Mouse (Mus musculus): ENCODE data around the gene Rin3. TPM values are rescaled to one million over a fixed set of nuclear protein-coding genes. Genes with fewer than 3 reads are reported as not detected.
A peak's percentile ranks its signal among the peaks of the same experiment; 100 is the strongest.

The Rin3 gene
- 4.1 and 6.1 TPM in 2 replicates for polyA plus RNA-seq (2014; fragmentation: Nextera tagmentation; extraction: Ambion mirVana)

DNA sequence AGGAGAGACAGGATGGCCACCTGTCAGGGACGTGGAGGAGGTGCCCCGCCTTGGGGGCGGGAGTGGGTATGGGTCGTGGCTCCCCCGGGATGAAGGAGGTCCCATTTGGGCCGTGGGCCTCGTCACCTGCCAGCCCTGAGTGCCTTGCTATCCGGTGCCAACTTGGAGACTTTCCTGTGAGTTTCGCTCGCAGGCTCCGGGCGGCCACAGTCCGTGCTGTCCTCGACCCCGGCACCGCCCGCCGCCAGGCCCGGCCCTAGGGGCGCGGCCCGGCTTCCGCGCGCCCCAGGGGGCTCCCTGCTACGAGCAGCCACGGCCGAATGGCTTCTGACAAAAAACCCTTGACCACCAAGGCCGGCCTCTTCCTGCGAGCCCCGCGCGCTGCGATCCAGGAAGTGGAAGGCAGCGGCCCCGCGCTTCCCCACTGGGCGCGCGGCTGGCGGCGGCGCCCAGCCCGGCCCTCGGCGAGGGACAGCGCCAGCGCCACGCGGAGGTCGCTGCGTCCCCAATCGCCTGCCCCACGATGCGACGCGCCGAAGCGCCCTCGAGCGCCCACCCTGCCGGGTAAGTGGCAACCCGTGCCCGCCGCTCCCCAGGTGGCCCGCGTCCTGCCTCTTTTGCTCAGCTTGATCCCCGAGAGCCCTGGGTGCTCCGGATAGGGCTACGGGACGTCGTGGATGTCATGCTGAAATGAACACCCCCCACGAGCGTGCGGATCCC lies at the start of gene Rin3:
Gene Rin3 (plus strand): TSS at position 286 of the 720 bp plus-strand sequence.
- Histone ChIP-seq H3K36me3 (ENCODE audit: control insufficient read depth, insufficient read depth, low read length) (no peaks in the 10 kb centered on the region), H3K27me3 (ENCODE audit: control insufficient read depth, insufficient read depth, low read length) (peaks cover 9% of the 10 kb centered on the region), H3K4me3 (ENCODE audit: low read depth, low read length) (peak within 1 kb of the TSS; percentile 48), H3K9me3 (ENCODE audit: control insufficient read depth, low read length) (no peaks in the 10 kb centered on the region; the same call in 1 of the 2 replicates), H3K27ac (ENCODE audit: low read depth, low read length) (no peak within 1 kb of the TSS), H3K4me1 (replicated peaks; ENCODE audit: control insufficient read depth, insufficient read depth, low read length) (peaks cover 4% of the 10 kb centered on the region; the same call in 1 of the 2 replicates), H3K4me2 (ENCODE audit: low read depth, low read length, severe bottlenecking) (peak within 1 kb of the TSS; percentile 96), H3K9ac (ENCODE audit: low read length) (peak within 1 kb of the TSS; percentile 62)
- DNase-seq (ENCODE audit: low spot score) (peak; percentile 68), ATAC-seq (replicated peaks; ENCODE audit: low FRiP score) (peak; percentile 70)
- 1% methylated on average over 72 of the region's 75 CpGs for WGBS

DNA sequence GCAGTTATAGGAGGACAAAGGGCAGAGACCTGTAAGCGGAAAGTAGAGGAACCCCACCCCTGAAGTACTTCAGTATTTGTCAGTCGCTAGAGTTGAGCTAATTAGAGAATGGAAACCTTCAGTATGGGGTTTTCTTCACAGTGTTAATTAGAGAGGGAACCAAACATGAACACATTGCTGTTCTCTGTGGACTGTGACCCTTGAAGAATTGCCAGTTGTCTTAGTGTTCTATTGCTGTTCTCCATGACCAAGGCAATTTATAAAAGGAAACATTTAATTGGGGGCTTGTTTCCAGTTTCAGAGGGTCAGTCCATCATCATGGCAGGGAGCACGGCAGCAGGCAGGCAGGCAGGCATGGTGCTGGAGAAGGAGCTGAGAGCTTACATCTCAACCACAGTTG lies 47.3 kb upstream of the Rin3 start:
- ATAC-seq (replicated peaks; ENCODE audit: low FRiP score) (no peak), DNase-seq (ENCODE audit: low spot score) (no peak)
- WGBS = 80% methylated on average over 3 of the region's 3 CpGs
- Histone ChIP-seq H3K27ac (ENCODE audit: low read depth, low read length) (no peak overlapping the region), H3K27me3 (ENCODE audit: control insufficient read depth, insufficient read depth, low read length) (no peaks in the 10 kb centered on the region), H3K4me2 (ENCODE audit: low read depth, low read length, severe bottlenecking) (no peak overlapping the region), H3K4me1 (replicated peaks; ENCODE audit: control insufficient read depth, insufficient read depth, low read length) (no peaks in the 10 kb centered on the region), H3K9me3 (ENCODE audit: control insufficient read depth, low read length) (no peaks in the 10 kb centered on the region), H3K9ac (ENCODE audit: low read length) (no peak overlapping the region), H3K36me3 (ENCODE audit: control insufficient read depth, insufficient read depth, low read length) (no peaks in the 10 kb centered on the region), H3K4me3 (ENCODE audit: low read depth, low read length) (no peak overlapping the region)

DNA sequence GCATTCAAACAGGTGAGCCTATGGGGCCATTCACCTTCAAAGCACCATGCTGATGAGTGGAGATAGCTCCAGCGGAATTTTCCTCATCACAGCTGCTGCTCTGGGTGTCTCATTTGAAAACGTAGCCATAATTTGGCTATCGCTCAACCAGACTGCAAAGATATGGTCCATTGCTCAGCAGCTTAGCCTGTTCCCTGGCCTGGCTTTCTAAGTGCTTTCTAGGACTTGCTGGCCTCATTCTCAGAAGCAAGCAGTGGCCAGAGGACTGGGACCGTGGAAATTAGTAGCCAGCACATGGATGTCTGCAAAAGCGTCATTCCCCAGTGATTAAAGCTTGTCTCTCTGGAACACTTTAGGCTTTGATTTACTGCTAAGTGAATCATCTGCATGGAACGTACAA lies 46.5 kb upstream of the Rin3 start:
- no peak for DNase-seq (ENCODE audit: low spot score)
- H3K27me3 ChIP-seq (ENCODE audit: control insufficient read depth, insufficient read depth, low read length) = no peaks in the 10 kb centered on the region
- no peaks in the 10 kb centered on the region for H3K36me3 ChIP-seq (ENCODE audit: control insufficient read depth, insufficient read depth, low read length)
- H3K4me3 ChIP-seq (ENCODE audit: low read depth, low read length) = no peak overlapping the region
- H3K9ac ChIP-seq (ENCODE audit: low read length) = no peak overlapping the region
- WGBS = 91% methylated on average over 6 of the region's 6 CpGs
- H3K9me3 ChIP-seq (ENCODE audit: control insufficient read depth, low read length) = no peaks in the 10 kb centered on the region
- H3K4me2 ChIP-seq (ENCODE audit: low read depth, low read length, severe bottlenecking) = no peak overlapping the region
- ATAC-seq (replicated peaks; ENCODE audit: low FRiP score) = no peak
- no peaks in the 10 kb centered on the region for H3K4me1 ChIP-seq (replicated peaks; ENCODE audit: control insufficient read depth, insufficient read depth, low read length)
- no peak overlapping the region for H3K27ac ChIP-seq (ENCODE audit: low read depth, low read length)

DNA sequence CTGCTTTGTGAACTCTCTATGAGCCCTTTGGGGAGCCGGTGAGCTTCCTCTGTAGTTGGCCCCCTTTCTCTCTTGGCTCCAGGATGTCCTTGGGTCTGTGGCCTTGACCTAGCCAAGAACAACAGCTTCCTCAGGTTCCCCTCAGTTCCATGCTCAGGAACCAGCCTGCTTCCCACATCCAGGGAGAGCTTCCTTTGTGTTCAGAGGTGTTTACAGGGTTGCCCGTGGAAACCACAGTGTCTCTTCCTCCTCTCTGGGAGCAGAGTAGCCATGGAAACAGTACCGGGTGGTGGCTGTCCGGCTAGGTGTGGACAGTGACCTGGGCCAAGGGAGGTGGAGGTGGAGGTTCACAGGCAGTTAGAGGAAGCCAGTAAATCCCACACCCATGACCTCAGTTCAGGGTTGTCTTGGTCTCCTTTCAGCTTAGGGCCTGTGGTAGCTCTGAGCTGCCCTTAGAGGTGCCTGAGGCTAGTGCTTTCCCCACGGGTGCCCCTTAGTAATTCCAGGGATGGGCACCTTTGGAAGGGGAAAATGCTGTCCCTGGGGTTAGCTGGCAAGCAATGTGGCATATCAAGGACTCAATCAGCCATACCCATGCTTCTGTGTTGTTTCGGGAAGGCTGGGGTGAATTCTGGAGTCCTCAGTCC lies 40.6 kb upstream of the Rin3 start:
- H3K36me3 ChIP-seq (ENCODE audit: control insufficient read depth, insufficient read depth, low read length) = no peaks in the 10 kb centered on the region
- WGBS = 67% methylated on average over 6 of the region's 6 CpGs
- ATAC-seq (replicated peaks; ENCODE audit: low FRiP score) = no peak

DNA sequence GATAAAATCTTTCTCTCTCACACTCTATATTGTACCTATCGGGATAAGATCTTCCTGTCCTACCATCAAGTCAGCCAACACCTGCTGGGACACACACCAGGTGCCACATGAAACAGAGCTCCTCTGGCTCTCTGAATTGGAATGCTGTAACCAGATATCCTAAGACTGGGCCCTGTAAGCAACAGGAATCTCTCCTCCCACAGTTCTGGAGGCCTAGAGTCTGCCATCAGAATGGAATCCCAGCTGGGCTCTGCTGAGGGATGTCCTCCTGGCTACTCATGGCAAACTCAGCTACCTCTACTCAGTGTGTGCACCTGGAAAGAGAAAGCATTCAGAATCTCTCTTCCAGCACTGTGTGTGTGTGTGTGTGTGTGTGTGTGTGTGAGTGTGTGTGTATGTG lies 38.9 kb upstream of the Rin3 start:
- no peak for DNase-seq (ENCODE audit: low spot score)
- 61% methylated on average over 1 of the region's 1 CpGs for WGBS
- H3K9me3 ChIP-seq (ENCODE audit: control insufficient read depth, low read length) = no peaks in the 10 kb centered on the region
- ATAC-seq (replicated peaks; ENCODE audit: low FRiP score) = no peak
- no peak overlapping the region for H3K4me2 ChIP-seq (ENCODE audit: low read depth, low read length, severe bottlenecking)
- H3K36me3 ChIP-seq (ENCODE audit: control insufficient read depth, insufficient read depth, low read length) = no peaks in the 10 kb centered on the region
- no peaks in the 10 kb centered on the region for H3K27me3 ChIP-seq (ENCODE audit: control insufficient read depth, insufficient read depth, low read length)
- no peak overlapping the region for H3K27ac ChIP-seq (ENCODE audit: low read depth, low read length)
- H3K9ac ChIP-seq (ENCODE audit: low read length) = no peak overlapping the region
- H3K4me3 ChIP-seq (ENCODE audit: low read depth, low read length) = no peak overlapping the region
- no peaks in the 10 kb centered on the region for H3K4me1 ChIP-seq (replicated peaks; ENCODE audit: control insufficient read depth, insufficient read depth, low read length)

More for the DNA sequence above, 40.6 kb upstream of the Rin3 start:
- Histone ChIP-seq H3K4me1 (replicated peaks; ENCODE audit: control insufficient read depth, insufficient read depth, low read length) (no peaks in the 10 kb centered on the region), H3K9ac (ENCODE audit: low read length) (no peak overlapping the region), H3K27me3 (ENCODE audit: control insufficient read depth, insufficient read depth, low read length) (no peaks in the 10 kb centered on the region), H3K9me3 (ENCODE audit: control insufficient read depth, low read length) (no peaks in the 10 kb centered on the region), H3K27ac (ENCODE audit: low read depth, low read length) (no peak overlapping the region), H3K4me2 (ENCODE audit: low read depth, low read length, severe bottlenecking) (no peak overlapping the region), H3K4me3 (ENCODE audit: low read depth, low read length) (no peak overlapping the region)
- DNase-seq (ENCODE audit: low spot score) = no peak

DNA sequence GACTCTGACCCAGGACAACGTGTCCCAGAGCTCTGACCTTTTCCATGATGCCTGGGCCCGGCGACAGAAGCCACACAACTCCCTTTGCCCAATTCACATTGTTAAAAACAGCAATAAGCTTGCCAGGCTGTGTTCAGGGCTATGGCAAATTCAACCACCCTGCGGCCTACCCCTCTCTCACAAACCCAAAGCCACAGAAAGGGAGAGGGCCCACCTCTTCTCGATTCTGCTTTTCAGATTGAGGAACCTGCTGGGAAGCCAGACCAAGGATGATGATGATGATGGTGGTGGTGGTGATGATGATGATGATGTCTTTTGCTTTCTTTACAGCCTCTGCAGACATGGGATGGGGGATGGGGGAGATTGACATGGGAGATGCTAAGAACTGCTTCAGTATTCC lies 36.6 kb upstream of the Rin3 start:
- no peak overlapping the region for H3K27ac ChIP-seq (ENCODE audit: low read depth, low read length)
- 91% methylated on average over 5 of the region's 5 CpGs for WGBS
- DNase-seq (ENCODE audit: low spot score) (no peak), ATAC-seq (replicated peaks; ENCODE audit: low FRiP score) (no peak)
- no peak overlapping the region for H3K4me3 ChIP-seq (ENCODE audit: low read depth, low read length)
- H3K4me1 ChIP-seq (replicated peaks; ENCODE audit: control insufficient read depth, insufficient read depth, low read length) = no peaks in the 10 kb centered on the region
- no peak overlapping the region for H3K9ac ChIP-seq (ENCODE audit: low read length)
- H3K27me3 ChIP-seq (ENCODE audit: control insufficient read depth, insufficient read depth, low read length) = no peaks in the 10 kb centered on the region
- H3K36me3 ChIP-seq (ENCODE audit: control insufficient read depth, insufficient read depth, low read length) = no peaks in the 10 kb centered on the region
- no peaks in the 10 kb centered on the region for H3K9me3 ChIP-seq (ENCODE audit: control insufficient read depth, low read length)
- no peak overlapping the region for H3K4me2 ChIP-seq (ENCODE audit: low read depth, low read length, severe bottlenecking)

DNA sequence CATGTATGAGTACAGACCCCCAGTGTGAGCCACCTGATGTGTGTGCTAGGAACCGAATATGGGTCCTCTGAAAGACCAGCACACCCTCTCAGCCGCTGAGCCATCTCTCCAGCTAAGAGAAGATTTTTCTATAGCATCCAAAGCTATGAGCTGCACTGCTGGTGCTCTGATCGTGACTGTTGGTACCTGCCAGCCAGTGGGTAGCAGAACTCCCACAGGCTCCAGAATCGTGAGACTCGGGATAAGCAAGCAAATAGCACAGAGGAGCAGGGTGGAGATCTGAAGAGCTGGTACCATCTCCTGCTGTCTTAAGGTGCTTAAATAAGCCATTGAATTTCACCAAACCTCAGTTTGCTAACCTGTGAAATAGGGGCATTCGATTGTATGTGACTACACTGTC lies 34.7 kb upstream of the Rin3 start:
- WGBS = 92% methylated on average over 6 of the region's 6 CpGs
- Histone ChIP-seq H3K27me3 (ENCODE audit: control insufficient read depth, insufficient read depth, low read length) (no peaks in the 10 kb centered on the region), H3K4me1 (replicated peaks; ENCODE audit: control insufficient read depth, insufficient read depth, low read length) (no peaks in the 10 kb centered on the region), H3K36me3 (ENCODE audit: control insufficient read depth, insufficient read depth, low read length) (no peaks in the 10 kb centered on the region), H3K9ac (ENCODE audit: low read length) (no peak overlapping the region), H3K27ac (ENCODE audit: low read depth, low read length) (no peak overlapping the region), H3K4me2 (ENCODE audit: low read depth, low read length, severe bottlenecking) (no peak overlapping the region), H3K4me3 (ENCODE audit: low read depth, low read length) (no peak overlapping the region), H3K9me3 (ENCODE audit: control insufficient read depth, low read length) (no peaks in the 10 kb centered on the region)
- no peak for DNase-seq (ENCODE audit: low spot score)
- no peak for ATAC-seq (replicated peaks; ENCODE audit: low FRiP score)

DNA sequence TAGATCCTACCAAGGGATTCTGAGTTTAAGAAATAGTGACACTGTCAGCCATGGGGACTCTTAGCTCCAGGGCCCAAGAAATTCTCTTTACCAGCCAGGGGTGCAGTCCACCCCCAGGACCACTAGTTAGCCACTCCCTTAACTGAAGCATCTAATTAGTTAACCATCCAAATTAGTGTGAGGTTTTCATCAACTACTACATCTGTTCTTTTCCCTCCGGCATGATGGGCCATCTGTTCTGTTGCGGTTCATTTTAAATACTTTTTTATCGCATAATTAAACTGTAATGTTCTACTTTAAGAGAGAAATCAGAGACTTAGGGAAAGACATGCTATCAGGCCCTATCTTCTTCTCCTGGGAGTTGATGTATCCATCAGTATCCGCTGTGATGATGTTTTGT lies 32.5 kb upstream of the Rin3 start:
- Histone ChIP-seq H3K4me1 (replicated peaks; ENCODE audit: control insufficient read depth, insufficient read depth, low read length) (no peaks in the 10 kb centered on the region), H3K4me3 (ENCODE audit: low read depth, low read length) (no peak overlapping the region), H3K4me2 (ENCODE audit: low read depth, low read length, severe bottlenecking) (no peak overlapping the region), H3K36me3 (ENCODE audit: control insufficient read depth, insufficient read depth, low read length) (no peaks in the 10 kb centered on the region), H3K27ac (ENCODE audit: low read depth, low read length) (no peak overlapping the region), H3K9ac (ENCODE audit: low read length) (no peak overlapping the region), H3K9me3 (ENCODE audit: control insufficient read depth, low read length) (no peaks in the 10 kb centered on the region), H3K27me3 (ENCODE audit: control insufficient read depth, insufficient read depth, low read length) (no peaks in the 10 kb centered on the region)
- ATAC-seq (replicated peaks; ENCODE audit: low FRiP score) (no peak), DNase-seq (ENCODE audit: low spot score) (no peak)
- 86% methylated on average over 4 of the region's 4 CpGs for WGBS

DNA sequence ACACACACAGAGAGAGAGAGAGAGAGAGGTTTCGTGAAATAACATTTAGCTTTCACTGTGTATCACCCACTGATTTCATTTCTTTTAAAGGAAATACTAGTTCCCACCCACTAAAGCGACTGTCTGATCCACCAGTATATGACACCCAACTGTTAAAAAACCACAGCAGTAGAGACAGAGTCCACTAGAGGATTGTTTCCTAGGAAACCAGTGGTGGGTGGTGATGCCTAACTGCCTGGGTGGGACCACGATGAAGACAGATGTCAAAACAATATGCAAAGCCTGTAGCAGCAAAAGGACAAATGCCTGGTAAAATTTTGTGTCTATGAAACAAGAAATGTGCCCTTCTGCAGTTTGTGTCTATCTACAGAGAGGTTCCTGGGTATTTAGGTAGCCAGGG lies 31.8 kb upstream of the Rin3 start:
- 88% methylated on average over 3 of the region's 3 CpGs for WGBS
- ATAC-seq (replicated peaks; ENCODE audit: low FRiP score) (no peak), DNase-seq (ENCODE audit: low spot score) (no peak)
- H3K36me3 ChIP-seq (ENCODE audit: control insufficient read depth, insufficient read depth, low read length) = no peaks in the 10 kb centered on the region
- no peak overlapping the region for H3K4me3 ChIP-seq (ENCODE audit: low read depth, low read length)
- H3K4me1 ChIP-seq (replicated peaks; ENCODE audit: control insufficient read depth, insufficient read depth, low read length) = no peaks in the 10 kb centered on the region
- H3K27ac ChIP-seq (ENCODE audit: low read depth, low read length) = no peak overlapping the region
- no peaks in the 10 kb centered on the region for H3K27me3 ChIP-seq (ENCODE audit: control insufficient read depth, insufficient read depth, low read length)
- H3K4me2 ChIP-seq (ENCODE audit: low read depth, low read length, severe bottlenecking) = no peak overlapping the region
- H3K9ac ChIP-seq (ENCODE audit: low read length) = no peak overlapping the region
- no peaks in the 10 kb centered on the region for H3K9me3 ChIP-seq (ENCODE audit: control insufficient read depth, low read length)
